Mouse (Mus musculus) layer of hippocampus, adult 9-11 months (tissue): Measurements from ENCODE around the gene 4931422A03Rik.
"Not testable (repeated sequence)": the region's sequence is repeated elsewhere in the genome, so short reads cannot be mapped to it uniquely, and the experiment has no call there.

Experiments used
- DNase-seq: peaks from one replicate; pipeline ENCODE4 v3.0.0; 2022

The 4931422A03Rik gene

GRCm38 (mm10) chr2:104028139-104028723 is at the start of gene 4931422A03Rik:
Gene 4931422A03Rik, minus strand, starts transcription at chr2:104028361.
- DNase-seq, result peak; percentile 16

- no peak for DNase-seq
Observed at GRCm38 (mm10) chr2:104069704-104070185, 41.6 kb upstream of the 4931422A03Rik start, which contains the start of gene Cd59b. Gene Cd59b, plus strand, starts transcription at chr2:104069849.

GRCm38 (mm10) chr2:104068450-104068849 is 40.3 kb upstream of the 4931422A03Rik start, which contains the start of gene Gm10799:
Gene Gm10799, minus strand, starts transcription at chr2:104068550.
- not testable (repeated sequence) for DNase-seq

- not testable (repeated sequence) for DNase-seq
Observed at GRCm38 (mm10) chr2:104065526-104065925, 37.4 kb upstream of the 4931422A03Rik start, which contains the start of gene Gm10912. Gene Gm10912, plus strand, starts transcription at chr2:104065826.

DNA sequence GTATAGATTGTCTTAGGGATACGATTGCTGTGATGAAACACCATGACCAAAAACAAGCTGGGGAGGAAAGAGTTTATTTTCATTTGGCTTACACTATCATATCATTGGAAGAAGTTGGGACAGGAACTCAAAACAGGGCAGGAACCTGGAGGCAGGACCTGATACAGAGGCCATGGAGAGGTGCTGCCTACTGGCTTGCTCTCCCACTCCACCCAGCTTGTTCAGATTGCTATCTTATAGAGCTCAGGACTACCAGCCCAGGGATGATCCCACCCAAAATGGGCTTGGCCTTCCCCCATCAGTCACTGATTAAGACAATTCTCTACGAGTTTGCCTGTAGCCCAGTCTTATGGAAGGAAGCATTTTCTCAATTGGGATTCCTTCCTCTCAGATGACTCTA is 36.0 kb upstream of the 4931422A03Rik start:
- no peak for DNase-seq

- no peak for DNase-seq
Observed at GRCm38 (mm10) chr2:104062665-104063064, 34.5 kb upstream of the 4931422A03Rik start.

DNA sequence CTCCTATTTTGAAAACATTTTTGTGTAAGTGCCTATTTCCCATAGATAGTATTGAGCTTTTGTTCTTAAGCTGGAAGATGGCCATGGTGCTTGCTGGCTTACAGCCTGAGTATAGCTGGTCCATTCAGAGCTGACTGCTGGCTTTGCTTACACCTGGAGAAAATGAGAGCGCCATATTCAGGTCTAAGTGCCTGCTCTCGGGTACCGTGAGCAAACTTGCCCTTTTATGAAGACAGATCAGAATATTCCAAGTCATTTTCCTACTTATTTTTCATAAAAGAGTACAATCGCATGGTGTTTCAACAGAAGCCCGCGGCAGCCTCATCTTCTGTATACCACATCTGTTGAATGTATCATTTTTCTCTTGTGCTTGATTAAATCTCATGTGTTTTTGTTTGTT is 32.8 kb upstream of the 4931422A03Rik start:
- no peak for DNase-seq

GRCm38 (mm10) chr2:104059786-104060185 is 31.6 kb upstream of the 4931422A03Rik start:
- DNase-seq, result no peak

- no peak for DNase-seq
Observed at GRCm38 (mm10) chr2:104058954-104059353, 30.8 kb upstream of the 4931422A03Rik start.

DNA sequence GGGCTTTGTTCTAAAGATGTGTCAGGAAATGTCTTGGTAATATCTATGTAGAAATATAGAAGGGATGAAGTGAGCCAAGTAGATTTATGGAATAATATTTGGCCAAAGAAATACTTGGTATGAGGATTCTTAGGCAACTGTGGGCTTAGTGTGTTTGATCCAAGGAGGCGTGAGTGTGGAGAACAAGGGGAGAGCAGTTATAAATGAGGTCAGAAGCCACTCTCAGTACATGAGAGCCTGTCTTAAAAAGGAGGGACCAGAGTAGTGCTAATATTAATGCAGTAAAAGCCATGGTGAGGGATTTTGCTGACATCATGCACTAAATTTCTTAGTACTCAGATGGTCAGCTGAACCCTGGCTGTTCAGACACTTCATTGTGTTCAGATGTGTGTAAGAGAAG is 30.2 kb upstream of the 4931422A03Rik start:
- no peak for DNase-seq

DNA sequence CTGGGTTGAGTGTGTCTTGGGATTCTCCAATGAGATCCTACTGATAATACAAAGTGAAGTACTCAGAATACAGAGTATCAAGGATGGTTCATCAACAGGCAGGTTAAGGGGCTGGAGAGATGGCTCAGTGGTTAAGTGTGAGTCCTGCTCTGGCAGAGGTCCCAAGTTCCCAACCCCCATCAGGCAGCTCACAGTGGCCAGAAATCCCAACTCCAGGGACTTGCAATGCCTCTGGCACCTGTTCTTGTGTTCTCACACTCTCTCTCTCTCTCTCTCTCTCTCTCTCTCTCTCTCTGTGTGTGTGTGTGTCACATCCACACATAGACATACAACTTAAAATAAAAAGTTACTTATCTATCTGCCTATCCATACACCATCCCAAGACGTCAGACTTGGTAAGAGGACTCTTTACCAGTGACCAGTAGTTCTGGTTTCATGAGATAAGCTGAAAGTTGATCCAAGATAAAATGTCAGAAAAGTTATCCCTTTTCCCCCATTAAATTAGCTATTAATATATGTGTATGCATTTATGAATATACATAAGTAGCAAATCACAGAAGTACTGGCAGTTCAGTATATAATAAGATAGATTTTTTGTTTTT is 16.4 kb upstream of the 4931422A03Rik start:
- DNase-seq, result no peak

- DNase-seq, result no peak
Observed at GRCm38 (mm10) chr2:104043624-104044478, 15.7 kb upstream of the 4931422A03Rik start.

DNA sequence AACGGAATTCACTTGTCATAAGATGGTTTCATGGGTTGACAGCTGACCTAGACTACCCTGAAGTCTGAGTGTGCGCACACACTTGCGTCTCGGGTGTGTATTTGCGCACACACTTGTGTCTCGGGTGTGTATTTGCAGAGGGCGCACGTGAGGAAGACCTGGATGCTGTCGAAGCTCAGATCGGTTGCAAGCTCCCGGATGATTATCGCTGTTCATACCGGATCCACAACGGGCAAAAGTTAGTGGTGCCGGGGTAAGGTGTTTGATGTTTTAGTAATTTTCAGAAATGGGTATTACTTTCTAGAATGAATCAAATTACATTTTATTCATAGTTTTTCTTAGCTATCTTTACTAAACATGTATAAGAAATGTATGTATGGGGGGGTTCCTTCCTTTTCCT is 14.6 kb upstream of the 4931422A03Rik start:
- no peak for DNase-seq

- no peak for DNase-seq
Observed at GRCm38 (mm10) chr2:104041632-104042031, 13.5 kb upstream of the 4931422A03Rik start.

DNA sequence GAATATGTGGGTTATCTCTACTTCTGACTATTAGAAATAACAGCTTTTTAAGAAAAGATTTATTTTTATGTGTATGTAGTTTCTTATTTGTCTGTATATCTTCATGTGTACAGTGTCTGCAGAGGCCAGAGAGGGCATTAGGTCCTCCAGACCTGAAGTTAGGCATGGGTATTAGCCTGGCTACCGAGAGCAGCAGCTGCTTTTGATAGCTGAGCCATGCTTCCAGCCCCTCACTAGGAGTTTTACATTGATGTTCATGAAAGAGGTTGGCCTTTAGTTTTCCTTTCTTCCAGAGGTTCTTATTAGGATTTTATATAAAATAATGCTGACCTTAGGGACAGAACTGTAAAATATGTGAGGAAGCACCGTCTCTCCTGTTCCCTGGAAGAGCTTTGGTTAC is 10.1 kb upstream of the 4931422A03Rik start:
- DNase-seq, result no peak

- no peak for DNase-seq
Observed at GRCm38 (mm10) chr2:104036316-104036715, 8.2 kb upstream of the 4931422A03Rik start.

GRCm38 (mm10) chr2:104035595-104035994 is 7.4 kb upstream of the 4931422A03Rik start:
- no peak for DNase-seq

DNA sequence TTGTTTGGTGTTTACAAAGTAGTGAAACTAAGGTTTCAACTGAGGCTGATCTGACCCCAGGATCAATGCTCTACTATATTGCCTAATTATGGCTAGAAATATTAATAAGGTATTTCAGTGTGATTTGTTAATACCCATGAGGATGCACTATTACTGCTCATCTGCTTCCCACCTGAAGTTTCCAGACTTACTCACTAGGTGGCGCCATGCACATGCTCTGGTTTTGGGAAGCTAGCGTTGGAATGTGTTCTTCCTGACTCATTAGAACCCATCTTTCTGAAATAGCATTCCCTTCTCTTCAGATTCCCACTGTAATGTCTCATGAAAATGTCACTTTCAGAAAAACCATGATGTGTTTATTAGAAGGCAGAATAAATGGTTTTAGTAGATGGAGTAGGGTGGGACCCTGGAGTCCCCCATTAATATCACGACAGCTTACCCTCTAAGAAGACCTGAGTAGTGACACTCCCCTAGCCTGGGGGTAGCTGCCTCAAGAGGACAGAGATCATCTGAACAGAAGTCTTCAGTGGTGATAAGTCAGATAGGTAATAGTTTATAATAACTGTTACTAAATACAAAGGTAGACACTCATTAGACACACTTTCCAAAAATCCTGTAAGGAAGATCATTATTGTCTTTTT is 6.8 kb upstream of the 4931422A03Rik start:
- peak; percentile 68 for DNase-seq

- DNase-seq, result no peak
Observed at GRCm38 (mm10) chr2:104032056-104032455, 3.9 kb upstream of the 4931422A03Rik start.

DNA sequence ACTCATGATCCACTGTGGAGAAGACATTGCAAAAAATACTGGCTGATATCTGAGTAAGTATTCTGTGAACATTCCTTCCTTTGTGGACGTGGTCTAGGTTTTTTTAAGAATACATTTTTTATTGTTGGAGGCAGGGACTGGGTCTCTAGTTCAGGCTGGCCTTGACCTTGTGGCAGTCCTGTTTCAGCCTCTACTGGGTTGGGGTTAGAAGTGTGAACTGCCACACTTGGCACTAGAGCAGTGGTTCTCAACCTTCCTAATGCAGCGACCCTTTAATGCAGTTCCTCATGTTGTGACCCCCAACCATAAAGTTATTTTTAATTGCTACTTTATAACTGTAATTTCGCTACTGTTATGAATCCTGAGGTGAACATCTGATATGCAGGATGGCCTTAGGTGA is 2.2 kb upstream of the 4931422A03Rik start:
- DNase-seq, result no peak

- no peak for DNase-seq
Observed at GRCm38 (mm10) chr2:104029074-104029473, 913 bp upstream of the 4931422A03Rik start.

GRCm38 (mm10) chr2:104027458-104028138 is 563 bp downstream of the 4931422A03Rik start, which contains the start of gene Fbxo3:
Gene Fbxo3, plus strand, starts transcription at chr2:104027721.
- peak; percentile 83 for DNase-seq
